Mouse (Mus musculus): ENCODE measurements at regions not wholly inside any gene's neighbourhood (a gene's known extent, or its start where the extent isn't known, plus 50 kb on each side); places are given as distances from the start of the nearest gene placed in this dataset.

GRCm38 (mm10) chr4:55194061-55194460, 155.8 kb upstream of the Rad23b start:
- 71% methylated on average over 1 of the region's 1 CpGs for WGBS (ENCODE audit: insufficient replicate concordance)
- no peaks in the 10 kb centered on the region for H3K27me3 ChIP-seq (ENCODE audit: control insufficient read depth, insufficient read depth, low read length)
- DNase-seq (ENCODE audit: low read depth in 3 of 3, low spot score in 3 of 3) = no peak

GRCm38 (mm10) chr4:55194552-55194951, 155.3 kb upstream of the Rad23b start:
- no peak overlapping the region for H3K27ac ChIP-seq
- H3K27me3 ChIP-seq (ENCODE audit: control insufficient read depth, insufficient read depth, low read length) = no peaks in the 10 kb centered on the region
- DNase-seq (ENCODE audit: low read depth in 3 of 3, low spot score in 3 of 3) = no peak
- H3K4me1 ChIP-seq (replicated peaks; ENCODE audit: control insufficient read depth in 2 of 2, insufficient read depth in 2 of 2, low read length in 1 of 2) = no peaks in the 10 kb centered on the region
- H3K4me3 ChIP-seq (ENCODE audit: insufficient read depth in 1 of 2, low read depth in 2 of 2, low read length in 2 of 2) = no peak overlapping the region
- H3K36me3 ChIP-seq (replicated peaks; ENCODE audit: control insufficient read depth, insufficient read depth, low read depth) = no peaks in the 10 kb centered on the region
- no peak overlapping the region for H3K9ac ChIP-seq (replicated peaks)
- no peaks in the 10 kb centered on the region for H3K9me3 ChIP-seq (ENCODE audit: control insufficient read depth, low read length)
- no peak overlapping the region for H3K4me2 ChIP-seq (ENCODE audit: low read depth)
- 60% methylated on average over 4 of the region's 4 CpGs for WGBS (ENCODE audit: insufficient replicate concordance)
- no peak for TF ChIP-seq CTCF (IDR thresholded peaks at IDR 0.05; ENCODE audit: low read depth)
- TF ChIP-seq EP300 (IDR thresholded peaks at IDR 0.05; ENCODE audit: low read depth) = no peak
- no peak for ATAC-seq (ENCODE audit: insufficient read depth)

More at GRCm38 (mm10) chr4:55194061-55194460, 155.8 kb upstream of the Rad23b start:
- Histone ChIP-seq H3K9ac (replicated peaks) (no peak overlapping the region), H3K4me3 (ENCODE audit: insufficient read depth in 1 of 2, low read depth in 2 of 2, low read length in 2 of 2) (no peak overlapping the region), H3K9me3 (ENCODE audit: control insufficient read depth, low read length) (no peaks in the 10 kb centered on the region), H3K4me2 (ENCODE audit: low read depth) (no peak overlapping the region), H3K27ac (no peak overlapping the region), H3K36me3 (replicated peaks; ENCODE audit: control insufficient read depth, insufficient read depth, low read depth) (no peaks in the 10 kb centered on the region), H3K4me1 (replicated peaks; ENCODE audit: control insufficient read depth in 2 of 2, insufficient read depth in 2 of 2, low read length in 1 of 2) (no peaks in the 10 kb centered on the region)
- TF ChIP-seq CTCF (IDR thresholded peaks at IDR 0.05; ENCODE audit: low read depth) = no peak
- TF ChIP-seq EP300 (IDR thresholded peaks at IDR 0.05; ENCODE audit: low read depth) = no peak
- no peak for ATAC-seq (ENCODE audit: insufficient read depth)

- no peak overlapping the region for H3K4me2 ChIP-seq (ENCODE audit: low read depth)
- H3K9ac ChIP-seq (replicated peaks) = no peak overlapping the region
- no peaks in the 10 kb centered on the region for H3K36me3 ChIP-seq (replicated peaks; ENCODE audit: control insufficient read depth, insufficient read depth, low read depth)
- WGBS (ENCODE audit: insufficient replicate concordance) = 50% methylated on average over 20 of the region's 20 CpGs
- ATAC-seq (ENCODE audit: insufficient read depth) = no peak
- H3K4me1 ChIP-seq (replicated peaks; ENCODE audit: control insufficient read depth in 2 of 2, insufficient read depth in 2 of 2, low read length in 1 of 2) = no peaks in the 10 kb centered on the region
- no peak overlapping the region for H3K27ac ChIP-seq
- TF ChIP-seq EP300 (IDR thresholded peaks at IDR 0.05; ENCODE audit: low read depth) (no peak), CTCF (IDR thresholded peaks at IDR 0.05; ENCODE audit: low read depth) (no peak)
- no peak overlapping the region for H3K4me3 ChIP-seq (ENCODE audit: insufficient read depth in 1 of 2, low read depth in 2 of 2, low read length in 2 of 2)
- DNase-seq (ENCODE audit: low read depth in 3 of 3, low spot score in 3 of 3) = no peak
- no peaks in the 10 kb centered on the region for H3K9me3 ChIP-seq (ENCODE audit: control insufficient read depth, low read length)
- H3K27me3 ChIP-seq (ENCODE audit: control insufficient read depth, insufficient read depth, low read length) = no peaks in the 10 kb centered on the region
Observed at GRCm38 (mm10) chr4:55203731-55204710, 145.8 kb upstream of the Rad23b start.

GRCm38 (mm10) chr4:55206226-55206625, 143.6 kb upstream of the Rad23b start:
- H3K36me3 ChIP-seq (replicated peaks; ENCODE audit: control insufficient read depth, insufficient read depth, low read depth) = no peaks in the 10 kb centered on the region
- TF ChIP-seq CTCF (IDR thresholded peaks at IDR 0.05; ENCODE audit: low read depth) = no peak
- TF ChIP-seq EP300 (IDR thresholded peaks at IDR 0.05; ENCODE audit: low read depth) = no peak
- no peak overlapping the region for H3K9ac ChIP-seq (replicated peaks)
- no peaks in the 10 kb centered on the region for H3K27me3 ChIP-seq (ENCODE audit: control insufficient read depth, insufficient read depth, low read length)
- H3K27ac ChIP-seq = no peak overlapping the region
- H3K4me2 ChIP-seq (ENCODE audit: low read depth) = no peak overlapping the region
- ATAC-seq (ENCODE audit: insufficient read depth) = no peak
- H3K4me1 ChIP-seq (replicated peaks; ENCODE audit: control insufficient read depth in 2 of 2, insufficient read depth in 2 of 2, low read length in 1 of 2) = no peaks in the 10 kb centered on the region
- no peaks in the 10 kb centered on the region for H3K9me3 ChIP-seq (ENCODE audit: control insufficient read depth, low read length)
- H3K4me3 ChIP-seq (ENCODE audit: insufficient read depth in 1 of 2, low read depth in 2 of 2, low read length in 2 of 2) = no peak overlapping the region
- 62% methylated on average over 3 of the region's 3 CpGs for WGBS (ENCODE audit: insufficient replicate concordance)
- no peak for DNase-seq (ENCODE audit: low read depth in 3 of 3, low spot score in 3 of 3)

- H3K27me3 ChIP-seq (ENCODE audit: control insufficient read depth, insufficient read depth, low read length) = no peaks in the 10 kb centered on the region
- TF ChIP-seq CTCF (IDR thresholded peaks at IDR 0.05; ENCODE audit: low read depth) (no peak), EP300 (IDR thresholded peaks at IDR 0.05; ENCODE audit: low read depth) (no peak)
- no peak for DNase-seq (ENCODE audit: low read depth in 3 of 3, low spot score in 3 of 3)
- no peak overlapping the region for H3K4me2 ChIP-seq (ENCODE audit: low read depth)
- no peaks in the 10 kb centered on the region for H3K9me3 ChIP-seq (ENCODE audit: control insufficient read depth, low read length)
- 59% methylated on average over 13 of the region's 13 CpGs for WGBS (ENCODE audit: insufficient replicate concordance)
- no peaks in the 10 kb centered on the region for H3K4me1 ChIP-seq (replicated peaks; ENCODE audit: control insufficient read depth in 2 of 2, insufficient read depth in 2 of 2, low read length in 1 of 2)
- no peak overlapping the region for H3K27ac ChIP-seq
- H3K36me3 ChIP-seq (replicated peaks; ENCODE audit: control insufficient read depth, insufficient read depth, low read depth) = no peaks in the 10 kb centered on the region
- H3K4me3 ChIP-seq (ENCODE audit: insufficient read depth in 1 of 2, low read depth in 2 of 2, low read length in 2 of 2) = no peak overlapping the region
- H3K9ac ChIP-seq (replicated peaks) = no peak overlapping the region
- no peak for ATAC-seq (ENCODE audit: insufficient read depth)
Observed at GRCm38 (mm10) chr4:55207749-55208385, 142.0 kb upstream of the Rad23b start.
